Mouse (Mus musculus): ENCODE measurements around the gene Mrpl11. TPM values are rescaled to one million over a fixed set of nuclear protein-coding genes. Genes with fewer than 3 reads are reported as not detected.
"Not testable (repeated sequence)": the region's sequence is repeated elsewhere in the genome, so short reads cannot be mapped to it uniquely, and the experiment has no call there.

Gene Mrpl11
- total RNA-seq (2017) = 50.0 and 71.5 TPM in 2 replicates

- peak; percentile 98 to 99 for ATAC-seq (replicated peaks in 1 of 2; ENCODE audit: insufficient read depth in 1 of 2, low FRiP score in 2 of 2, low TSS enrichment in 1 of 2, low read depth in 1 of 2, poor library complexity in 2 of 2, severe bottlenecking in 2 of 2)
Measured at GRCm38 (mm10) chr19:4961928-4962601, at the start of gene Mrpl11. TSS of gene Mrpl11 (plus strand) at chr19:4962147.

GRCm38 (mm10) chr19:4915924-4916603 is 45.9 kb upstream of the Mrpl11 start:
- no peak for ATAC-seq (replicated peaks in 1 of 2; ENCODE audit: insufficient read depth in 1 of 2, low FRiP score in 2 of 2, low TSS enrichment in 1 of 2, low read depth in 1 of 2, poor library complexity in 2 of 2, severe bottlenecking in 2 of 2)

- ATAC-seq (replicated peaks in 1 of 2; ENCODE audit: insufficient read depth in 1 of 2, low FRiP score in 2 of 2, low TSS enrichment in 1 of 2, low read depth in 1 of 2, poor library complexity in 2 of 2, severe bottlenecking in 2 of 2) = no peak
Measured at GRCm38 (mm10) chr19:4916827-4917226, 45.1 kb upstream of the Mrpl11 start.

- ATAC-seq (replicated peaks in 1 of 2; ENCODE audit: insufficient read depth in 1 of 2, low FRiP score in 2 of 2, low TSS enrichment in 1 of 2, low read depth in 1 of 2, poor library complexity in 2 of 2, severe bottlenecking in 2 of 2) = no peak
Measured at GRCm38 (mm10) chr19:4919652-4920051, 42.3 kb upstream of the Mrpl11 start.

- no peak for ATAC-seq (replicated peaks in 1 of 2; ENCODE audit: insufficient read depth in 1 of 2, low FRiP score in 2 of 2, low TSS enrichment in 1 of 2, low read depth in 1 of 2, poor library complexity in 2 of 2, severe bottlenecking in 2 of 2)
Measured at GRCm38 (mm10) chr19:4925121-4925860, 36.7 kb upstream of the Mrpl11 start.

- ATAC-seq (replicated peaks in 1 of 2; ENCODE audit: insufficient read depth in 1 of 2, low FRiP score in 2 of 2, low TSS enrichment in 1 of 2, low read depth in 1 of 2, poor library complexity in 2 of 2, severe bottlenecking in 2 of 2) = peak; percentile 99 to 100
Measured at GRCm38 (mm10) chr19:4927904-4928531, 33.9 kb upstream of the Mrpl11 start, which contains the start of gene Dpp3. TSS of gene Dpp3 (minus strand) at chr19:4928287.

- ATAC-seq (replicated peaks in 1 of 2; ENCODE audit: insufficient read depth in 1 of 2, low FRiP score in 2 of 2, low TSS enrichment in 1 of 2, low read depth in 1 of 2, poor library complexity in 2 of 2, severe bottlenecking in 2 of 2) = no peak
Measured at GRCm38 (mm10) chr19:4928781-4929180, 33.2 kb upstream of the Mrpl11 start.

- no peak for ATAC-seq (replicated peaks in 1 of 2; ENCODE audit: insufficient read depth in 1 of 2, low FRiP score in 2 of 2, low TSS enrichment in 1 of 2, low read depth in 1 of 2, poor library complexity in 2 of 2, severe bottlenecking in 2 of 2)
Measured at GRCm38 (mm10) chr19:4936896-4937295, 25.1 kb upstream of the Mrpl11 start.

- peak in 1 of 2 experiments; percentile 21; a peak in 1 of 4 replicates for ATAC-seq (replicated peaks in 1 of 2; ENCODE audit: insufficient read depth in 1 of 2, low FRiP score in 2 of 2, low TSS enrichment in 1 of 2, low read depth in 1 of 2, poor library complexity in 2 of 2, severe bottlenecking in 2 of 2)
Measured at GRCm38 (mm10) chr19:4937444-4938310, 24.3 kb upstream of the Mrpl11 start.

GRCm38 (mm10) chr19:4942551-4943252 is 19.2 kb upstream of the Mrpl11 start, which contains the start of gene Peli3:
TSS of gene Peli3 (minus strand) at chr19:4943127.
- peak; percentile 68 to 69 for ATAC-seq (replicated peaks in 1 of 2; ENCODE audit: insufficient read depth in 1 of 2, low FRiP score in 2 of 2, low TSS enrichment in 1 of 2, low read depth in 1 of 2, poor library complexity in 2 of 2, severe bottlenecking in 2 of 2)

GRCm38 (mm10) chr19:4943253-4943588 is 18.7 kb upstream of the Mrpl11 start:
- no peak; a peak in 1 of 4 replicates for ATAC-seq (replicated peaks in 1 of 2; ENCODE audit: insufficient read depth in 1 of 2, low FRiP score in 2 of 2, low TSS enrichment in 1 of 2, low read depth in 1 of 2, poor library complexity in 2 of 2, severe bottlenecking in 2 of 2)

- no peak for ATAC-seq (replicated peaks in 1 of 2; ENCODE audit: insufficient read depth in 1 of 2, low FRiP score in 2 of 2, low TSS enrichment in 1 of 2, low read depth in 1 of 2, poor library complexity in 2 of 2, severe bottlenecking in 2 of 2)
Measured at GRCm38 (mm10) chr19:4945540-4945939, 16.4 kb upstream of the Mrpl11 start.

- ATAC-seq (replicated peaks in 1 of 2; ENCODE audit: insufficient read depth in 1 of 2, low FRiP score in 2 of 2, low TSS enrichment in 1 of 2, low read depth in 1 of 2, poor library complexity in 2 of 2, severe bottlenecking in 2 of 2) = not testable (repeated sequence)
Measured at GRCm38 (mm10) chr19:4948641-4949040, 13.3 kb upstream of the Mrpl11 start.

- peak in 1 of 2 experiments; percentile 64; a peak in 1 of 4 replicates for ATAC-seq (replicated peaks in 1 of 2; ENCODE audit: insufficient read depth in 1 of 2, low FRiP score in 2 of 2, low TSS enrichment in 1 of 2, low read depth in 1 of 2, poor library complexity in 2 of 2, severe bottlenecking in 2 of 2)
Measured at GRCm38 (mm10) chr19:4968236-4968635, 6.3 kb downstream of the Mrpl11 start.

GRCm38 (mm10) chr19:4981767-4982166 is 19.8 kb downstream of the Mrpl11 start:
- ATAC-seq (replicated peaks in 1 of 2; ENCODE audit: insufficient read depth in 1 of 2, low FRiP score in 2 of 2, low TSS enrichment in 1 of 2, low read depth in 1 of 2, poor library complexity in 2 of 2, severe bottlenecking in 2 of 2) = 0 out of 4 replicates have a peak, but pooled peaks of 1 of the 2 experiments have one; percentile 21

- ATAC-seq (replicated peaks in 1 of 2; ENCODE audit: insufficient read depth in 1 of 2, low FRiP score in 2 of 2, low TSS enrichment in 1 of 2, low read depth in 1 of 2, poor library complexity in 2 of 2, severe bottlenecking in 2 of 2) = peak; percentile 70 to 85
Measured at GRCm38 (mm10) chr19:4989013-4989412, 27.1 kb downstream of the Mrpl11 start.

All from hematopoietic stem cell, adult 5-6 weeks (primary cell).